Mouse (Mus musculus): ENCODE measurements at regions not wholly inside any gene's neighbourhood (a gene's known extent, or its start where the extent isn't known, plus 50 kb on each side); places are given as distances from the start of the nearest gene placed in this dataset.

- DNase-seq (ENCODE audit: low spot score) = peak; percentile 29
Measured at GRCm38 (mm10) chr8:26884350-26884749, 92.8 kb upstream of the Zfp703 start.

GRCm38 (mm10) chr8:26885365-26885764, 91.8 kb upstream of the Zfp703 start:
- DNase-seq (ENCODE audit: low spot score) = no peak

GRCm38 (mm10) chr8:26886783-26887486, 90.2 kb upstream of the Zfp703 start:
- DNase-seq (ENCODE audit: low spot score) = no peak

GRCm38 (mm10) chr8:26887551-26887950, 89.6 kb upstream of the Zfp703 start:
- no peak for DNase-seq (ENCODE audit: low spot score)

- DNase-seq (ENCODE audit: low spot score) = no peak
Measured at GRCm38 (mm10) chr8:26888050-26888449, 89.1 kb upstream of the Zfp703 start.

GRCm38 (mm10) chr8:26891881-26892280, 85.2 kb upstream of the Zfp703 start:
- DNase-seq (ENCODE audit: low spot score) = no peak

- no peak for DNase-seq (ENCODE audit: low spot score)
Measured at GRCm38 (mm10) chr8:26892380-26892779, 84.7 kb upstream of the Zfp703 start.

- DNase-seq (ENCODE audit: low spot score) = no peak
Measured at GRCm38 (mm10) chr8:26895867-26896266, 81.3 kb upstream of the Zfp703 start.

- DNase-seq (ENCODE audit: low spot score) = no peak
Measured at GRCm38 (mm10) chr8:26903289-26903688, 73.8 kb upstream of the Zfp703 start.

- DNase-seq (ENCODE audit: low spot score) = no peak
Measured at GRCm38 (mm10) chr8:26906257-26906656, 70.9 kb upstream of the Zfp703 start.

GRCm38 (mm10) chr8:26907347-26908170, 69.6 kb upstream of the Zfp703 start:
- no peak for DNase-seq (ENCODE audit: low spot score)

- DNase-seq (ENCODE audit: low spot score) = no peak
Measured at GRCm38 (mm10) chr8:26910186-26910585, 66.9 kb upstream of the Zfp703 start.

- no peak for DNase-seq (ENCODE audit: low spot score)
Measured at GRCm38 (mm10) chr8:26913562-26914529, 63.3 kb upstream of the Zfp703 start.

GRCm38 (mm10) chr8:26915731-26916130, 61.4 kb upstream of the Zfp703 start:
- DNase-seq (ENCODE audit: low spot score) = no peak

- no peak for DNase-seq (ENCODE audit: low spot score)
Measured at GRCm38 (mm10) chr8:26921531-26922177, 55.5 kb upstream of the Zfp703 start.

- DNase-seq (ENCODE audit: low spot score) = no peak
Measured at GRCm38 (mm10) chr8:26922178-26922540, 55.0 kb upstream of the Zfp703 start.

- DNase-seq (ENCODE audit: low spot score) = no peak
Measured at GRCm38 (mm10) chr8:26923166-26923565, 54.0 kb upstream of the Zfp703 start.

Measured in embryo, embryonic 10.5 days (tissue).